Mouse (Mus musculus) CH12.LX (cell line): ENCODE measurements at regions not wholly inside any gene's neighbourhood (a gene's known extent, or its start where the extent isn't known, plus 50 kb on each side); places are given as distances from the start of the nearest gene placed in this dataset.

Source experiments
- DNase-seq: peaks from one replicate; pipeline ENCODE4 v3.0.0-alpha.2; 2013; ENCODE audit errors: extremely low read depth
- H3K27ac ChIP-seq: 2 replicates; pipeline ENCODE4 v1.5.1; 2012; ENCODE audit warnings: low read depth, mild to moderate bottlenecking, control low read depth, moderate library complexity; ENCODE audit not compliant: insufficient read depth
- H3K27me3 ChIP-seq: replicated peaks from 2 replicates; pipeline ENCODE3; 2012; ENCODE audit warnings: inconsistent platforms
- H3K36me3 ChIP-seq, 2 experiments: replicated peaks in 1 of 2; 2 replicates each; pipeline versions ENCODE3 to v1.6.1; 2012; ENCODE audit warnings: inconsistent platforms in 1 of 2, low read length in 1 of 2, mild to moderate bottlenecking in 1 of 2, mixed read lengths in 1 of 2, moderate library complexity in 1 of 2; ENCODE audit not compliant: control insufficient read depth in 1 of 2, insufficient read depth in 1 of 2
- H3K4me1 ChIP-seq, 2 experiments: 2 replicates each; pipeline ENCODE4 v1.6.1; 2012; ENCODE audit warnings: inconsistent platforms in 1 of 2, moderate library complexity in 1 of 2; ENCODE audit not compliant: insufficient read depth in 2 of 2, control insufficient read depth in 1 of 2
- H3K4me2 ChIP-seq: 2 replicates; pipeline ENCODE4 v1.6.1; 2012; ENCODE audit warnings: low read depth, mild to moderate bottlenecking, control low read depth; ENCODE audit not compliant: poor library complexity, insufficient read depth, severe bottlenecking
- H3K4me3 ChIP-seq, 3 experiments: fragments of 150-350 bp in 1 of 3; sonication (generic) in 1 of 3; replicated peaks in 1 of 3; 2 replicates each; pipeline versions ENCODE3 to v1.5.1; 2011 to 2012; ENCODE audit warnings: low read depth in 2 of 3, low read length in 2 of 3, mild to moderate bottlenecking in 2 of 3, moderate library complexity in 2 of 3, control low read depth in 1 of 3, improper control_type of control experiment in 1 of 3, inconsistent platforms in 1 of 3, mixed read lengths in 1 of 3; ENCODE audit not compliant: poor library complexity in 1 of 3
- H3K79me2 ChIP-seq: replicated peaks from 2 replicates; pipeline ENCODE4 v1.6.1; 2012; ENCODE audit warnings: mild to moderate bottlenecking, moderate library complexity; ENCODE audit not compliant: control insufficient read depth, poor library complexity, insufficient read depth, severe bottlenecking; ENCODE audit errors: extremely low read depth
- H3K9ac ChIP-seq: 2 replicates; pipeline ENCODE4 v1.6.1; 2012; ENCODE audit warnings: low read depth, mild to moderate bottlenecking, control low read depth, moderate library complexity; ENCODE audit not compliant: insufficient read depth
- H3K9me3 ChIP-seq: replicated peaks from 2 replicates; pipeline ENCODE3; 2012; ENCODE audit warnings: low read length, inconsistent platforms, mixed read lengths
- CTCF ChIP-seq, 2 experiments: IDR thresholded peaks in 1 of 2; conservative IDR thresholded peaks in 1 of 2; 2 replicates each; pipeline ENCODE4 v1.5.1; 2011 to 2012; ENCODE audit warnings: low read depth in 2 of 2, low read length in 2 of 2, improper control_type of control experiment in 1 of 2, inconsistent platforms in 1 of 2, mild to moderate bottlenecking in 1 of 2, moderate library complexity in 1 of 2
- GABPA ChIP-seq: IDR thresholded peaks from 2 replicates; pipeline ENCODE4 v1.6.1; 2012; ENCODE audit warnings: low read depth, low read length, improper control_type of control experiment, inconsistent platforms; ENCODE audit not compliant: insufficient replicate concordance
- JUN ChIP-seq: IDR thresholded peaks from 2 replicates; pipeline ENCODE4 v1.6.1; 2011; ENCODE audit warnings: low read depth, mild to moderate bottlenecking, low read length, improper control_type of control experiment, moderate library complexity; ENCODE audit not compliant: insufficient read depth
- MAX ChIP-seq: IDR thresholded peaks from 2 replicates; pipeline ENCODE4 v1.6.1; 2011; ENCODE audit warnings: low read length, improper control_type of control experiment
- MYC ChIP-seq: IDR thresholded peaks from 2 replicates; pipeline ENCODE4 v1.6.1; 2011; ENCODE audit warnings: low read depth, mild to moderate bottlenecking, improper control_type of control experiment, low read length
- NRF1 ChIP-seq: IDR thresholded peaks from 2 replicates; pipeline ENCODE4 v1.6.1; 2014; ENCODE audit warnings: low read depth, mild to moderate bottlenecking, inconsistent platforms, low read length, improper control_type of control experiment, moderate library complexity
- PAX5 ChIP-seq: IDR thresholded peaks from 2 replicates; pipeline ENCODE4 v1.6.1; 2012; ENCODE audit warnings: low read length, inconsistent platforms, mixed read lengths
- TCF12 ChIP-seq: IDR thresholded peaks from 2 replicates; pipeline ENCODE4 v1.6.1; 2014; ENCODE audit warnings: low read depth, mild to moderate bottlenecking, inconsistent platforms, low read length, improper control_type of control experiment
- ZC3H11A ChIP-seq: IDR thresholded peaks from 2 replicates; pipeline ENCODE4 v1.6.1; 2012; ENCODE audit warnings: low read depth, mild to moderate bottlenecking, inconsistent platforms, low read length, improper control_type of control experiment
- dilution Hi-C: fragments of 300-500 bp; cut with MboI; formaldehyde crosslinking; loops from 2 replicates; pipeline ENCODE4 v1.14.3; 2020; ENCODE audit warnings: low sequenced_read_pairs; ENCODE audit not compliant: extremely low pct_unique_long_range_greater_than_20kb, extremely low pct_ligation_motif_present
- in situ Hi-C: fragments of 300-500 bp; cut with MboI; formaldehyde crosslinking; loops from 3 replicates; pipeline ENCODE4 v1.14.3; 2019; ENCODE audit warnings: low sequenced_read_pairs, low pct_ligation_motif_present, low pct_unique_long_range_greater_than_20kb, mixed read lengths

DNA sequence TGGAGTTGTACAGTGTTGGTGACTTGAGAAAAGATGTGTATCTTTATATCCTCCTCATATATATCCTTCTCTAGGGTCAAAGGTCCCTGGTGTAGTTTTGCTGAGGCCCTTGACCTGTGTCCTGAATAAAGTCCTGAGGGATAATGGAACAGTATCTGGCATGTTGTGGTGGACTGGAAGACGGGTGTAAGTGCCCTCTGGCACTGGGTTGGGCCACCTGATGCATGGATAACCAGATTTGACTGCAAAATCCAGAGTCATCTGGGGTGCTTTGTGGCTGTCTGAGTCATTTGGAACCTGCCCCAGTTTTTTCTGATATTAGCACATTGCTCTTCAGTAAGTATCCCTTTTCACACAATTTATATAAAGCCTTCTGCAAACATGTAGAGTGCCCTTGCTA lies 378.3 kb upstream of the Klhl29 start:
- H3K9me3 ChIP-seq = peaks cover 16% of the 10 kb centered on the region
- H3K4me3 ChIP-seq = no peak overlapping the region
- no peaks in the 10 kb centered on the region for H3K79me2 ChIP-seq
- H3K27me3 ChIP-seq = no peaks in the 10 kb centered on the region
- H3K27ac ChIP-seq = no peak overlapping the region
- H3K36me3 ChIP-seq = no peaks in the 10 kb centered on the region
- dilution Hi-C loops (no loop called here), in situ Hi-C loops (no loop called here)
- H3K4me1 ChIP-seq = no peaks in the 10 kb centered on the region
- no peak overlapping the region for H3K4me2 ChIP-seq
- DNase-seq = no peak
- H3K9ac ChIP-seq = no peak overlapping the region
- TF ChIP-seq GABPA = no peak
- TF ChIP-seq, all 38 proteins: peak for 0

DNA sequence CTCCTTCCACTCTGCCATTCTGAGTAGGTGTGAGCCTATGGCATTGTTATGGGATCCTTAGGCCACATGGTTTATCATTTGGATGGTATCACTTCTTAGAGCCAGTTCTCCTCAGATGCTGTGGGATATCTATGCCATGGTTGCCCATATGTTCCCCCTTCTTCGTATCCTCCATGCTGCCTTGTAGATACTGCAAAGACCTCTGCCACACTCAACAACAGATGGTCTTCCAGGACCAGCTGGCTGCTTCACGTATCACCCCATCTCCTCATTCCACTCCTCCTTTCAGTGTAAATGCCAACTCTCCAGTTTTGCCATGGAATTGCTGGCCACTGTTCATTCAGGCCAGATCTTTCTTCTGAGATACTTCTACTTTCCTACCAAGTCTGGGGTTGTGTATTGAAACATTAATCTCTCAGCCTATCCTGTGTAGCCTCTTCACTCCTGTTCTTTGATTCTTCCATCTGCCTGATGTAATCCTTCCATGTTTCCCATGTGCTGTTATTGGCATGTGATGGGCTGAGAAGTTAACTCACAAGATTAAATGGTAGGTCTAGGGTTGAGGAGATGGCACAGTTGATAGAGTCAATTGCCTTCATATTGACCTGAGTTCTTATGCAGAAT lies 368.7 kb upstream of the Klhl29 start:
- H3K79me2 ChIP-seq = no peaks in the 10 kb centered on the region
- no peak for DNase-seq
- no peak overlapping the region for H3K4me2 ChIP-seq
- dilution Hi-C loops = no loop called here
- no peak overlapping the region for H3K27ac ChIP-seq
- TF ChIP-seq JUN = no peak
- TF ChIP-seq NRF1 = no peak
- TF ChIP-seq PAX5 = no peak
- no peak for TF ChIP-seq TCF12
- TF ChIP-seq MAX = no peak
- TF ChIP-seq, all 38 proteins: peak for 0
- H3K4me3 ChIP-seq = no peak overlapping the region
- peaks cover 29% of the 10 kb centered on the region for H3K9me3 ChIP-seq
- H3K27me3 ChIP-seq = no peaks in the 10 kb centered on the region
- H3K4me1 ChIP-seq = no peaks in the 10 kb centered on the region
- in situ Hi-C loops = no loop called here
- no peaks in the 10 kb centered on the region for H3K36me3 ChIP-seq
- H3K9ac ChIP-seq = no peak overlapping the region

- no peaks in the 10 kb centered on the region for H3K36me3 ChIP-seq
- H3K4me2 ChIP-seq = no peak overlapping the region
- in situ Hi-C loops = no loop called here
- no peaks in the 10 kb centered on the region; a peak in 1 of 4 replicates for H3K4me1 ChIP-seq
- no peak overlapping the region for H3K27ac ChIP-seq
- dilution Hi-C loops = no loop called here
- no peaks in the 10 kb centered on the region for H3K27me3 ChIP-seq
- H3K9ac ChIP-seq = no peak overlapping the region
- no peak overlapping the region for H3K4me3 ChIP-seq
- H3K9me3 ChIP-seq = no peaks in the 10 kb centered on the region
- TF ChIP-seq MYC = no peak
- TF ChIP-seq CTCF (conservative IDR thresholded peaks at IDR 0.05 in 1 of 2, IDR thresholded peaks at IDR 0.05 in 1 of 2; ENCODE audit: low read depth in 2 of 2, low read length in 2 of 2) = no peak
- no peak for TF ChIP-seq ZC3H11A
- TF ChIP-seq, all 38 proteins: peak for 0
- no peaks in the 10 kb centered on the region for H3K79me2 ChIP-seq
- no peak for DNase-seq
Observed at GRCm38 (mm10) chr12:5736066-5736465, 360.6 kb upstream of the Klhl29 start.
